Mouse (Mus musculus) intestine, embryonic 14.5 days (tissue): ENCODE data around the gene Ptgr1. TPM values are rescaled to one million over a fixed set of nuclear protein-coding genes. Genes with fewer than 3 reads are reported as not detected.

Source experiments
- ATAC-seq: fragments of 200-750 bp; cut with Nextera tagmentation; replicated peaks from 2 replicates; pipeline ENCODE4 v1.8.0; 2017; ENCODE audit warnings: low read depth, moderate number of reproducible peaks, moderate TSS enrichment, moderate library complexity; ENCODE audit not compliant: low FRiP score, low TSS enrichment
- DNase-seq: peaks from one replicate; pipeline ENCODE4 v3.0.0-alpha.2; 2018; ENCODE audit warnings: low spot score
- H3K27ac ChIP-seq: fragments of 300-500 bp; sonication (generic); 2 replicates; pipeline ENCODE4 v1.5.1; 2014; ENCODE audit warnings: low read depth, mild to moderate bottlenecking, control low read depth
- H3K27me3 ChIP-seq: fragments of 300-500 bp; sonication (generic); replicated peaks from 2 replicates; pipeline ENCODE4 v1.6.1; 2014; ENCODE audit warnings: low read length, control low read depth; ENCODE audit not compliant: control insufficient read depth, insufficient read depth
- H3K36me3 ChIP-seq: fragments of 300-500 bp; sonication (generic); 2 replicates; pipeline ENCODE4 v1.6.1; 2014; ENCODE audit warnings: low read length, control low read depth; ENCODE audit not compliant: control insufficient read depth, insufficient read depth
- H3K4me1 ChIP-seq: fragments of 300-500 bp; sonication (generic); replicated peaks from 2 replicates; pipeline ENCODE4 v1.6.1; 2014; ENCODE audit warnings: low read length, control low read depth, mixed read lengths; ENCODE audit not compliant: control insufficient read depth, insufficient read depth
- H3K4me2 ChIP-seq: fragments of 300-500 bp; sonication (generic); 2 replicates; pipeline ENCODE4 v1.6.1; 2014; ENCODE audit warnings: low read length
- H3K4me3 ChIP-seq: fragments of 300-500 bp; sonication (generic); 2 replicates; pipeline ENCODE4 v1.5.1; 2014; ENCODE audit warnings: low read depth, low read length, control low read depth, mixed read lengths
- H3K9ac ChIP-seq: fragments of 300-500 bp; sonication (generic); 2 replicates; pipeline ENCODE4 v1.6.1; 2014; ENCODE audit warnings: mild to moderate bottlenecking, low read length
- H3K9me3 ChIP-seq: fragments of 300-500 bp; sonication (generic); 2 replicates; pipeline ENCODE4 v1.6.1; 2016; ENCODE audit warnings: low read length, control low read depth; ENCODE audit not compliant: control insufficient read depth
- WGBS: fragments of 180-500 bp; shearing (Covaris S2); extraction: QIAGEN DNeasy Blood & Tissue Kit; methylation state at CpG from one replicate; pipeline ENCODE4 v1.1.7; 2014; 5-methylcytosine and 5-hydroxymethylcytosine counted together
- polyA plus RNA-seq: library from polyadenylated mRNA; unstranded; fragments of >200 nt; fragmentation: Nextera tagmentation; extraction: Ambion mirVana; gene quantifications from 2 replicates; pipeline ENCODE4 v1.2.1, GENCODE M21; 2014

Gene Ptgr1
- polyA plus RNA-seq, 1 experiment from 2014 or later = 29.3 TPM

DNA sequence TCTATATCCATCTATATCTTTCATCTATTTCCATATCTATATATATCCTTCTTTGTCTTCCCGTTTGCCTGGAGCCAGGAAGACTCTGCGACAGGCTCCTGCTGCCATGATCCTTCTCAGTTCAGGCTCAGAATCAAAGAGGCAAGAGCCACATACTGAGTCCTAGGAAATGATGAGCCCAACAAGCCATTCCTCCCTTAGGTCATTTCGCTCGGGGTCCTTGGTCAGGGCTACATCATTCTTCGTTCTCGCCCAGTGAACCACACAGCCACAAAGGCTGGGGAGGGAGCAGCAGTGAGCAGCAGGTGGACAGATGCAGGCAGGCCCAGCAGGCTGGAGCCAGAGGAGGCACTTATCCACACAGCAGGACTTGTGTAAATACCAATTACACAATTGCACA, 5.5 kb downstream of the Ptgr1 start:
- no peak overlapping the region for H3K9ac ChIP-seq
- no peaks in the 10 kb centered on the region for H3K27me3 ChIP-seq
- no peak for DNase-seq
- no peaks in the 10 kb centered on the region for H3K4me1 ChIP-seq
- no peak overlapping the region for H3K27ac ChIP-seq
- no peak overlapping the region for H3K4me3 ChIP-seq
- 91% methylated on average over 6 of the region's 6 CpGs for WGBS
- H3K9me3 ChIP-seq = no peaks in the 10 kb centered on the region
- no peak for ATAC-seq
- H3K36me3 ChIP-seq = 0 out of 2 replicates have a peak, but pooled peaks cover 3% of the 10 kb centered on the region
- no peak overlapping the region for H3K4me2 ChIP-seq

DNA sequence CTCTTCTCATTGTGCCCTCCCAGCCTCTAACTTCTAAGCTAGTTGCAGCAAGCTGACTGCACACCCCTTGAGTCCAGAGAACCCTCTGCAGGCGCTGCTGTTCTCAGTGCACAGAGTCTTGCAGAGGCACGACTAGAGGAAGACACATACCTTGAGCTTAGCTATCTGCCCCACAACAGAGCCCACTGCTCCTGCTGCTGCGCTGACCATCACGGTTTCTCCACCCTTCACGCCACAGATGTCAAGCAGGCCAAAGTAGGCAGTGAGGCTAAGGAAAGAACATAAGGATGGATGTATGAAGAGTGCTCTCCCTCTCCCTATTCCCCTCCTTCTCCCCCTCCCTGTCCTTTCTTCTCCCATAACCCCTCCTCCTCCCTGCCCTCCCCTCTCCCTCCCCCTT, 11.2 kb downstream of the Ptgr1 start:
- no peak overlapping the region for H3K27ac ChIP-seq
- no peaks in the 10 kb centered on the region for H3K4me1 ChIP-seq
- H3K27me3 ChIP-seq = no peaks in the 10 kb centered on the region
- ATAC-seq = no peak
- H3K9ac ChIP-seq = no peak overlapping the region
- no peak overlapping the region for H3K4me3 ChIP-seq
- H3K36me3 ChIP-seq = peaks cover 8% of the 10 kb centered on the region
- 76% methylated on average over 5 of the region's 5 CpGs for WGBS
- no peaks in the 10 kb centered on the region for H3K9me3 ChIP-seq
- no peak overlapping the region for H3K4me2 ChIP-seq
- DNase-seq = no peak

DNA sequence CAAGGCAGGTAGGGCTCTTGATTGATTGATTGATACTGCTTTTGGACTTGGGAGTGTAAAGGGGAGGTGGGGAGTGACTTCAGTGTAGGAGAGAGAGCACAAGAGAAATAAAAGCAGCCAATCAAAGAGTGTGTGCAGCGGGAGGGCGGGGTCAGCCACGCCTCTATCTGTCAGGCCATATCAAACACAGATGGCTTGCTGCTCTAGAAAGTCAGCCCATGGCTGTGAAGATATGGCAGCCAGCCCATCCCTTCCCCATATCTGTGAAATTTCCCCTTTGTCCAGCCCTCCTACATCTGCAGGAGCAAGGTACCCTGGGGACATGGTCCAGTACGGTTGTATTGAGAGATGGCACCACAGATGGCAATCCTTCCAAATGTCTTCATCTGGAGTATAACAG, 16.2 kb downstream of the Ptgr1 start:
- Histone ChIP-seq H3K36me3 (peaks cover 10% of the 10 kb centered on the region), H3K4me2 (no peak overlapping the region), H3K9me3 (no peaks in the 10 kb centered on the region), H3K4me1 (no peaks in the 10 kb centered on the region), H3K27ac (no peak overlapping the region), H3K27me3 (no peaks in the 10 kb centered on the region), H3K4me3 (no peak overlapping the region), H3K9ac (no peak overlapping the region)
- no peak for DNase-seq
- WGBS = 88% methylated on average over 4 of the region's 4 CpGs
- ATAC-seq = no peak

DNA sequence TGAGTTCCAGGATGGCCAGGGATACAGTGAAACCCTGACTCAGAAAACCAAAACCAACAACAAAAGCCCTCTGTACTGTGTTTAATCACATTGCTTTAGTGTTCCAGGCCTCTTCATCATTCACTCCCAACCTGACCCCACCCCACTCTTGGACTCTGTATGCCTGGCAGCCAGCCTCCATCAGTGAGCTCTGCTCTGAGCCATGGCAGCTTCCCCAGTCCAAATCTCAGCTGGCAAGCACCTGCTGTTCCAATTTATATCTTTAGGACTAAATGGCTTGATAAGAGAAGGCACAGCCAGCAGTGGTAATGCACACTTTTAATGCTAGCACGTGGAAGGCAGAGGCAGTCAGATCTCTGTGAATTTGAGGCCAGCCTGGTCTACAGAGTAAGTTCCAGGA, 21.8 kb downstream of the Ptgr1 start:
- Histone ChIP-seq H3K9me3 (no peaks in the 10 kb centered on the region), H3K9ac (no peak overlapping the region), H3K4me1 (no peaks in the 10 kb centered on the region), H3K27me3 (no peaks in the 10 kb centered on the region), H3K4me2 (no peak overlapping the region), H3K4me3 (no peak overlapping the region), H3K36me3 (0 out of 2 replicates have a peak, but pooled peaks cover under 1% of the 10 kb centered on the region), H3K27ac (no peak overlapping the region)
- ATAC-seq (no peak), DNase-seq (no peak)
- 87% methylated on average over 1 of the region's 1 CpGs for WGBS

DNA sequence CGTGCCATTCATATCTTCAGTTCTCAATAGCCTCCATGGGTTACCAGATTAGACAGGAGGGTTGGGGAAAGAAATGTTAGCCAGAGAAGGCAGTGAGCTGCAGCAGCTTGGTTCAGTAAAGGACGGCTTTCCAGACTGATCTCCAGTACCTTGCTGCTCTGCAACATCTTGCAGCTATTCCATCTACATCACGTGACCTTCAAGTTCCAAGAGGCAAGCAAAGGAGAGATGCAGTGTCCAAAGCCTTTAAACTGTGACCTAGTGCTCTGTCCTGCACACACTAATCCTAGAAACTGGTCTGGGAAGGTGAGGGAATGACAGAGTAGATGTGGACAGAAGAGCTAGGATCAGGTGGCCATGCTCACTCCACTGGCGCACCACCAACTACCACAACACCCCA, 23.6 kb downstream of the Ptgr1 start:
- WGBS = 93% methylated on average over 4 of the region's 4 CpGs
- H3K4me1 ChIP-seq = no peaks in the 10 kb centered on the region
- H3K4me3 ChIP-seq = no peak overlapping the region
- H3K27me3 ChIP-seq = no peaks in the 10 kb centered on the region
- ATAC-seq (no peak), DNase-seq (no peak)
- no peak overlapping the region for H3K9ac ChIP-seq
- no peak overlapping the region for H3K4me2 ChIP-seq
- H3K27ac ChIP-seq = no peak overlapping the region
- no peaks in the 10 kb centered on the region for H3K9me3 ChIP-seq
- no peaks in the 10 kb centered on the region for H3K36me3 ChIP-seq

DNA sequence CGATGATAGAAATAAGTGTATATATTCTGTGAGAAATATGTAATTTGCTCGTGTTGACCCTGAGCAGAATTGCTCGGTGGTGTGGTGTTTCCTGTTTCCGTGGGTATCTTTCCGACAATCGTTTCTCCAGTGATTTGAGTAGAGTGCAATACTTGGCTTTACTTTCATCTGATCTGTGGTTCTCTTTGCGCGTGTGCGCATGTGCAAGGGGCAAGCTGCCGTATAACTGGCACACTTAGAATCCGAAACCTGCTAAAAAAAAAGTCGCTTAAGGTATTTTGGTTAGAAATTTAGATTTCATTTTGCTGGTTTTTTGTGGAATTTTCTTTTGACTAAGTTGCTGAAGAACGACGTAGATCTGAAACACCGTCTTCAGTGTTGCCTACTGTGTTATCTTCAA, 25.2 kb downstream of the Ptgr1 start:
- no peak for DNase-seq
- Histone ChIP-seq H3K9ac (no peak overlapping the region), H3K27me3 (no peaks in the 10 kb centered on the region), H3K4me3 (no peak overlapping the region), H3K4me1 (no peaks in the 10 kb centered on the region), H3K36me3 (0 out of 2 replicates have a peak, but pooled peaks cover 1% of the 10 kb centered on the region), H3K9me3 (no peaks in the 10 kb centered on the region), H3K27ac (no peak overlapping the region), H3K4me2 (no peak overlapping the region)
- no peak for ATAC-seq
- 93% methylated on average over 15 of the region's 15 CpGs for WGBS

DNA sequence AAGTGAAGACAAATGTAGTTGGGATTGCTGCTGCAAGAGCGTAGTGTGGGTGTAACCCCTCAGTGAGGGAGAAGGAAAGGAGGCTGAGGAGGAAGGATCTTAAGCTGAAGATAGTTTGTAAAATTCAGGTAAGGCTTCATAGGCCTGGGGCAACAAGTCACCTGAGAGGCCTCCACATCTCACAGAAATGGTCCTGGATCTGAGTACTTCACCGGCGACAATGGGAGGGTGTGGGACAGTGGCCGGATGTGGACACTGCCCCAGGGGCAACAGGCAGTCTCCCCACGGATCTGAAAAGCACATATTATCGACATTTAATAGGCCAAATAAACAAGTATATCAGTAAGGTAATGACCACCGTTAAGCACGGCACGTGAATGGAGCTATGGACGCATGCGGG, 34.3 kb downstream of the Ptgr1 start:
- no peak overlapping the region for H3K9ac ChIP-seq
- H3K4me2 ChIP-seq = no peak overlapping the region
- ATAC-seq (no peak), DNase-seq (no peak)
- H3K36me3 ChIP-seq = 0 out of 2 replicates have a peak, but pooled peaks cover 3% of the 10 kb centered on the region
- H3K4me1 ChIP-seq = no peaks in the 10 kb centered on the region
- no peak overlapping the region for H3K4me3 ChIP-seq
- H3K27ac ChIP-seq = no peak overlapping the region
- H3K9me3 ChIP-seq = no peaks in the 10 kb centered on the region
- no peaks in the 10 kb centered on the region for H3K27me3 ChIP-seq
- WGBS = 91% methylated on average over 11 of the region's 11 CpGs

DNA sequence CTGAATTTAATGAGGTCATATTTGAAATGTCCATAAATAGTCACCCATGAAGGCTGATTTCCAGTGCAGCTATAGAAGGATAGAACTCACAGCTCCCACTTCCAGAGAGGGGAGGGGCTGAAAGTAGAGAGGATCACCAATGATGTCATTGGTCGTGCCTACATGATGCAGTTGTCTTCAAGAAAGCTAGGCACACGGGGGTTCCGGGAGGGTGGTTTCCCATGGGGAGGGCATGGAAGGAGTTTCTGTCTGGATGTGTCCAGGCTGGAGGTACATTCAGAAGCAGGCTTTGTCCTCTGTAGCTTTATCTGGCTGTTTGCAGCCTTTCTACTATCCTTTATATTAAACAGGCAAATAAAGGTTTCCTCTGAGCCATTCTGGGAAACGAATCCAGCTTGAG, 38.5 kb downstream of the Ptgr1 start:
- no peaks in the 10 kb centered on the region for H3K36me3 ChIP-seq
- peak; percentile 23 for DNase-seq
- H3K27me3 ChIP-seq = peaks cover 4% of the 10 kb centered on the region
- no peak for ATAC-seq
- H3K4me3 ChIP-seq = no peak overlapping the region
- H3K9ac ChIP-seq = no peak overlapping the region
- H3K4me2 ChIP-seq = no peak overlapping the region
- H3K9me3 ChIP-seq = no peaks in the 10 kb centered on the region
- 91% methylated on average over 4 of the region's 4 CpGs for WGBS
- H3K4me1 ChIP-seq = 0 out of 2 replicates have a peak, but pooled peaks cover 4% of the 10 kb centered on the region
- H3K27ac ChIP-seq = no peak overlapping the region

DNA sequence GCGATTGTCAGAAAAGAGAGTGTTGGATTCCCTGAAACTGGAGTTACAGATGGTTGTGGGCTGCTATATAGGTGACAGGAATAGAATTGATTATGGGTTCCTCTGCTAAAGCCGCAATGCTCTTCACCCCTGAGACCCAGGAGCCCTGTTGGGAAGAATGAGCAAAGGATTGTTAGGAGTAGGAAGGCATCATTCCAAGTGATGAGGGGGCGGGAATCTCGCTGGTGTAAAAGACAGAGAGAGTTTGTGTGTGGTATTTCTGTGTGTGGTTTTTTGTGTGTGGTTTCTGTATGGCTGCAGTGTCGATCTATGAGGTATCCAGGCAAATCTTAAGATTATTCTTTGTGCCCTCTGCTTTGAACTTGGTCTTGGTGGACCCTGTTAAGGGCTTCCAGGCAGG, 42.2 kb downstream of the Ptgr1 start:
- Histone ChIP-seq H3K9ac (no peak overlapping the region), H3K4me1 (0 out of 2 replicates have a peak, but pooled peaks cover 4% of the 10 kb centered on the region), H3K4me2 (no peak overlapping the region; the same call in 1 of the 2 replicates), H3K4me3 (no peak overlapping the region), H3K27ac (no peak overlapping the region), H3K27me3 (peaks cover 4% of the 10 kb centered on the region), H3K9me3 (no peaks in the 10 kb centered on the region), H3K36me3 (no peaks in the 10 kb centered on the region)
- WGBS = 65% methylated on average over 5 of the region's 5 CpGs
- DNase-seq = no peak
- ATAC-seq = no peak
